Mouse (Mus musculus): ENCODE measurements around the gene Olfr1254.

Gene Olfr1254

GRCm38 (mm10) chr2:89793519-89793918, at the start of gene Olfr1254:
Gene Olfr1254, minus strand, starts transcription at chr2:89793619.
- DNase-seq (ENCODE audit: low spot score in 2 of 2), result no peak

DNA sequence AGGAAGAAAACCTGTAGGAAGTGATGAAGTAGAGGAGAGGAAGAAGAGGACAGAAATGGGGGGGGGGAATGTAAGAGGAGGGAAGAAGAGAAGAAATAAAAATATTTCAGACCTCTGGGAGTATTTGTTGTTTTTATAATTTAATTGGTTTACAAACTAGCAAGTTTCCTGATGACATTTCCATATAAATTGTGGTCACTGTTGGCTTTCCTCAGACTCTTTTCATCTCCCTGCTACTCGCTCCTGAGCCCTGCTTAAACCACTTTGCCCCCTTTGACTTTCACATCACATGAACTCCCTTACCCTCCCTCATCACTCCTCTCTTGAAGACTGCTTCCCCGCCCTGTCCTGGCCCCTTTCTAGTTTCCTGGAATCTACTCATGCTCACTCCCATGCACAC, 48.0 kb upstream of the Olfr1254 start, which contains the start of gene Olfr1256:
Olfr1256 (minus strand) TSS at position 101 of the 400 bp plus-strand sequence.
- no peak for DNase-seq (ENCODE audit: low spot score in 2 of 2)

DNA sequence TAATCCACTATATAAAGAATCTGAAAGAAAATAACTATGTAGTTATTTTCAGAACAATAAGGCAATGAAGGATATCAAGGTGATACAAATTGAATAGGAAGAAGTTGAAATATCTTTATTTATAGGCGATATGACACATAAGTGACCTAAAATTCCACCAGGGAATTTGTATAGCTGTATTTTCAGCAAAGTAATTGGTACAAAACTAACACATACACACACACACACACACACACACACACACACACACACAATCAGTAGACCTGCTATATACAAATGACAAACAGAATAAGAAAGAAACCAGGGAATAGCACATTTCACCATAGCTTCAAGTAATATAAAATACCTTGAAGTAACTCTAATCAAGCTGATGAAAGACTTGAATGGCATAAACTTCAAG, 26.8 kb upstream of the Olfr1254 start:
- no peak for DNase-seq (ENCODE audit: low spot score in 2 of 2)

DNA sequence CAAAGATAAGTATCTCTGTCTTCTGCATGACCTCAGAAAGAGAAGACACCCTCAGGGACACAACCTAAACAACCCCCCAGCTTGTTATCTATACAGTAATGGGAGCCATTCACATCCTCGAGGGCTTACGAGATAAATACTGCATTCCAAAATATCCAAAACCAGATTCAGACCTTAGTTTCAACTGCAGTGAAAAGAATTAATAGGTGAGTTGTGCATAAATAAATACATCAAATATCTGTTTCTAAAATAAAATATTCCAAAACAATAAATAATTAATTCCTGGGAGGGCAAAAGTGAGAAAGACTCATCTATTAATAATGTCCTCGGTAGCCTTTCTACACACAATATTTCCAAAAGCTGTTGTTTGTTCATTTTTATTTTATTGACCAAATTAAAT, 18.3 kb upstream of the Olfr1254 start, which contains the start of gene Olfr1255:
Olfr1255 (plus strand) TSS at position 301 of the 400 bp plus-strand sequence.
- no peak for DNase-seq (ENCODE audit: low spot score in 2 of 2)

DNA sequence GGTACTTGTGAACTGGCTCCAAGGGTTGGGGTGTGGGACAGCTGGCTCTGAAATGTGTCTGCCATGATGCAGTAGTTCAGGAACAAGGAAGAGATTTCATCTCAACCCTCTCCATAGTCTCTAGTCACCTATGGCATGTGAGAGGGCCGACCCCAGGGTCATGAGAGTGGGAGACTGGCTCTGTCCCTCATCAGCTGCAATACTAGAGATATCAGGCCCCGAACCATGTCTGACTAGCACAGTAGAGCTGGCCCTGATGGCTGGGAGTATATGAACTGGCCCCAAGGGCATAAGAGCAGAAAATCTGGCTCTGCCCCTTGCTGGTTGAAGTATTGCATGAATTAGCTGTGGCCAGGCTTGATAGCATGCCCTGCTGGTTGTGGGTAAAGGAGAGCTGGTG, 17.3 kb upstream of the Olfr1254 start:
- DNase-seq (ENCODE audit: low spot score in 2 of 2), result no peak

GRCm38 (mm10) chr2:89799583-89799982, 6.2 kb upstream of the Olfr1254 start:
- DNase-seq (ENCODE audit: low spot score in 2 of 2), result no peak

DNA sequence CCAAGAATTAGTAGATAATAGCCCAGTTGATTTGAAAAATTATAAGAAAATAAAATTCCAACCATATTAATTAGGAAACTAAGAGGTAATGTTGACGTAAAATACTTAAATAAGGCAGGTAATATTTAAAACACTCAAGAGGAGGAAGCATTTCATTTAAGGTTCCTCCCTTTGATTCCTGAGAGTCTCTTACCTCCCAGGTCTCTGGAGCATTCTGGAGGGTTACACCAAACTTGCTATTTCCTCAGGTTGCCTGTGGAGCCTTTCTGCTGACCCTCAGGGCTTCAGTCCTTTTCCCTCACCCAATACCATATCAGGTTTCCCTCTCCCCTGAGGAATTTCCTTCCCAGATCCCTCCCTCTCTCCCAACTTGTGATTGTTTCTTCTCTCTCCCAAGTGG, 36.4 kb downstream of the Olfr1254 start, which contains the start of gene Olfr1253:
Olfr1253 (minus strand) TSS at position 101 of the 400 bp plus-strand sequence.
- no peak for DNase-seq (ENCODE audit: low spot score in 2 of 2)

Data from spleen, postnatal 10 days (tissue).